Mouse (Mus musculus): ENCODE data around the gene Cyp2e1.

- TF ChIP-seq CTCF (IDR thresholded peaks at IDR 0.05; ENCODE audit: low read depth, low read length) (no peak), GATA1 (IDR thresholded peaks at IDR 0.05; ENCODE audit: borderline replicate concordance, low read length) (no peak), TAL1 (conservative IDR thresholded peaks at IDR 0.05; ENCODE audit: low read depth, low read length) (no peak), POLR2AphosphoS5 (IDR thresholded peaks at IDR 0.05; ENCODE audit: insufficient replicate concordance, low read depth, low read length) (no peak)
Observed at GRCm38 (mm10) chr7:140797619-140798018, 34.1 kb downstream of the Cyp2e1 start.

All from G1E (cell line).